Mouse (Mus musculus): ENCODE measurements around the gene Memo1. TPM values are rescaled to one million over a fixed set of nuclear protein-coding genes. Genes with fewer than 3 reads are reported as not detected.

Memo1 gene
- polyA plus RNA-seq, 1 experiment from 2014 or later = 83.7 TPM

GRCm38 (mm10) chr17:74291640-74292361 lies 3.5 kb downstream of the Memo1 start:
- Histone ChIP-seq H3K9me3 (no peaks in the 10 kb centered on the region), H3K4me2 (replicated peaks) (no peak overlapping the region), H3K27me3 (no peaks in the 10 kb centered on the region), H3K4me1 (peaks cover 13% of the 10 kb centered on the region), H3K4me3 (no peak overlapping the region), H3K9ac (no peak overlapping the region), H3K27ac (no peak overlapping the region), H3K36me3 (peaks cover 6% of the 10 kb centered on the region)
- ATAC-seq (ENCODE audit: insufficient number of reproducible peaks, insufficient read depth, low FRiP score, low TSS enrichment) = no peak
- 85% methylated on average over 4 of the region's 4 CpGs for WGBS

- no peaks in the 10 kb centered on the region for H3K27me3 ChIP-seq
- no peaks in the 10 kb centered on the region for H3K9me3 ChIP-seq
- ATAC-seq (ENCODE audit: insufficient number of reproducible peaks, insufficient read depth, low FRiP score, low TSS enrichment) = no peak
- peaks cover 6% of the 10 kb centered on the region for H3K36me3 ChIP-seq
- H3K4me3 ChIP-seq = no peak overlapping the region
- no peak overlapping the region for H3K9ac ChIP-seq
- peaks cover 13% of the 10 kb centered on the region for H3K4me1 ChIP-seq
- no peak overlapping the region for H3K27ac ChIP-seq
- H3K4me2 ChIP-seq (replicated peaks) = no peak overlapping the region
These were observed 4.5 kb downstream of the Memo1 start for GRCm38 (mm10) chr17:74290869-74291268.

- no peaks in the 10 kb centered on the region for H3K9me3 ChIP-seq
- H3K9ac ChIP-seq = no peak overlapping the region
- H3K27me3 ChIP-seq = no peaks in the 10 kb centered on the region
- H3K4me3 ChIP-seq = no peak overlapping the region
- H3K36me3 ChIP-seq = peaks cover 6% of the 10 kb centered on the region
- H3K27ac ChIP-seq = no peak overlapping the region
- no peak for ATAC-seq (ENCODE audit: insufficient number of reproducible peaks, insufficient read depth, low FRiP score, low TSS enrichment)
- H3K4me1 ChIP-seq = peaks cover 13% of the 10 kb centered on the region
- H3K4me2 ChIP-seq (replicated peaks) = no peak overlapping the region
- WGBS = 80% methylated on average over 3 of the region's 3 CpGs
These were observed 5.1 kb downstream of the Memo1 start for GRCm38 (mm10) chr17:74290198-74290597.

GRCm38 (mm10) chr17:74288626-74289025 lies 6.7 kb downstream of the Memo1 start:
- H3K27ac ChIP-seq = no peak overlapping the region
- H3K9ac ChIP-seq = no peak overlapping the region
- WGBS = 95% methylated on average over 2 of the region's 2 CpGs
- H3K4me2 ChIP-seq (replicated peaks) = no peak overlapping the region
- H3K4me1 ChIP-seq = peaks cover 13% of the 10 kb centered on the region
- peaks cover 6% of the 10 kb centered on the region for H3K36me3 ChIP-seq
- H3K9me3 ChIP-seq = no peaks in the 10 kb centered on the region
- no peak overlapping the region for H3K4me3 ChIP-seq
- no peaks in the 10 kb centered on the region for H3K27me3 ChIP-seq
- ATAC-seq (ENCODE audit: insufficient number of reproducible peaks, insufficient read depth, low FRiP score, low TSS enrichment) = no peak

GRCm38 (mm10) chr17:74286140-74286730 lies 9.1 kb downstream of the Memo1 start:
- 86% methylated on average over 4 of the region's 4 CpGs for WGBS

GRCm38 (mm10) chr17:74285730-74286129 lies 9.6 kb downstream of the Memo1 start:
- WGBS = 81% methylated on average over 2 of the region's 2 CpGs
- no peak overlapping the region for H3K9ac ChIP-seq
- no peak overlapping the region for H3K4me2 ChIP-seq (replicated peaks)
- peaks cover under 1% of the 10 kb centered on the region; the same call in 1 of the 2 replicates for H3K4me1 ChIP-seq
- peaks cover 6% of the 10 kb centered on the region for H3K36me3 ChIP-seq
- no peaks in the 10 kb centered on the region for H3K9me3 ChIP-seq
- H3K4me3 ChIP-seq = no peak overlapping the region
- H3K27ac ChIP-seq = no peak overlapping the region
- no peak for ATAC-seq (ENCODE audit: insufficient number of reproducible peaks, insufficient read depth, low FRiP score, low TSS enrichment)
- H3K27me3 ChIP-seq = no peaks in the 10 kb centered on the region

More at GRCm38 (mm10) chr17:74286140-74286730, 9.1 kb downstream of the Memo1 start:
- Histone ChIP-seq H3K27ac (no peak overlapping the region), H3K4me1 (peaks cover 5% of the 10 kb centered on the region; the same call in 1 of the 2 replicates), H3K36me3 (peaks cover 6% of the 10 kb centered on the region), H3K9me3 (no peaks in the 10 kb centered on the region), H3K4me2 (replicated peaks) (no peak overlapping the region), H3K27me3 (no peaks in the 10 kb centered on the region), H3K4me3 (no peak overlapping the region), H3K9ac (no peak overlapping the region)
- ATAC-seq (ENCODE audit: insufficient number of reproducible peaks, insufficient read depth, low FRiP score, low TSS enrichment) = no peak

GRCm38 (mm10) chr17:74284397-74285115 lies 10.8 kb downstream of the Memo1 start:
- Histone ChIP-seq H3K4me1 (no peaks in the 10 kb centered on the region), H3K4me3 (no peak overlapping the region), H3K9me3 (no peaks in the 10 kb centered on the region), H3K9ac (no peak overlapping the region), H3K27ac (no peak overlapping the region), H3K27me3 (no peaks in the 10 kb centered on the region), H3K4me2 (replicated peaks) (no peak overlapping the region), H3K36me3 (peaks cover 6% of the 10 kb centered on the region)
- ATAC-seq (ENCODE audit: insufficient number of reproducible peaks, insufficient read depth, low FRiP score, low TSS enrichment) = no peak
- 87% methylated on average over 2 of the region's 2 CpGs for whole genome bisulfite sequencing

- no peak overlapping the region for H3K4me2 ChIP-seq (replicated peaks)
- no peak for ATAC-seq (ENCODE audit: insufficient number of reproducible peaks, insufficient read depth, low FRiP score, low TSS enrichment)
- 94% methylated on average over 3 of the region's 3 CpGs for WGBS
These were observed 13.3 kb downstream of the Memo1 start for GRCm38 (mm10) chr17:74282024-74282423.

GRCm38 (mm10) chr17:74278966-74279869 lies 16.1 kb downstream of the Memo1 start:
- ATAC-seq (ENCODE audit: insufficient number of reproducible peaks, insufficient read depth, low FRiP score, low TSS enrichment) = no peak
- H3K9me3 ChIP-seq = no peaks in the 10 kb centered on the region

More at GRCm38 (mm10) chr17:74282024-74282423, 13.3 kb downstream of the Memo1 start:
- Histone ChIP-seq H3K4me3 (no peak overlapping the region), H3K4me1 (no peaks in the 10 kb centered on the region), H3K9me3 (no peaks in the 10 kb centered on the region), H3K27ac (no peak overlapping the region), H3K36me3 (no peaks in the 10 kb centered on the region), H3K9ac (no peak overlapping the region), H3K27me3 (no peaks in the 10 kb centered on the region)

GRCm38 (mm10) chr17:74274471-74274870 lies 20.9 kb downstream of the Memo1 start:
- Histone ChIP-seq H3K27me3 (no peaks in the 10 kb centered on the region), H3K36me3 (no peaks in the 10 kb centered on the region), H3K4me1 (no peaks in the 10 kb centered on the region), H3K27ac (no peak overlapping the region), H3K9ac (no peak overlapping the region), H3K4me3 (no peak overlapping the region), H3K4me2 (replicated peaks) (no peak overlapping the region), H3K9me3 (no peaks in the 10 kb centered on the region)
- WGBS = 87% methylated on average over 3 of the region's 3 CpGs
- no peak for ATAC-seq (ENCODE audit: insufficient number of reproducible peaks, insufficient read depth, low FRiP score, low TSS enrichment)

More at GRCm38 (mm10) chr17:74278966-74279869, 16.1 kb downstream of the Memo1 start:
- 93% methylated on average over 8 of the region's 8 CpGs for WGBS
- Histone ChIP-seq H3K4me2 (replicated peaks) (no peak overlapping the region), H3K27ac (no peak overlapping the region), H3K27me3 (no peaks in the 10 kb centered on the region), H3K4me1 (no peaks in the 10 kb centered on the region), H3K36me3 (no peaks in the 10 kb centered on the region), H3K9ac (no peak overlapping the region), H3K4me3 (no peak overlapping the region)

GRCm38 (mm10) chr17:74272683-74273205 lies 22.6 kb downstream of the Memo1 start:
- Histone ChIP-seq H3K36me3 (no peaks in the 10 kb centered on the region), H3K4me3 (no peak overlapping the region), H3K4me2 (replicated peaks) (no peak overlapping the region), H3K27ac (no peak overlapping the region), H3K9ac (no peak overlapping the region), H3K9me3 (no peaks in the 10 kb centered on the region), H3K27me3 (no peaks in the 10 kb centered on the region), H3K4me1 (no peaks in the 10 kb centered on the region)
- 80% methylated on average over 16 of the region's 16 CpGs for WGBS
- ATAC-seq (ENCODE audit: insufficient number of reproducible peaks, insufficient read depth, low FRiP score, low TSS enrichment) = no peak
